Mouse (Mus musculus): ENCODE measurements around the gene Dynlt1b. TPM values are rescaled to one million over a fixed set of nuclear protein-coding genes. Genes with fewer than 3 reads are reported as not detected.
"Not testable (repeated sequence)": the region's sequence is repeated elsewhere in the genome, so short reads cannot be mapped to it uniquely, and the experiment has no call there.

Gene Dynlt1b
- polyA plus RNA-seq, 1 experiment from 2014 or later: 838 TPM

- not testable (repeated sequence) for H3K4me1 ChIP-seq (replicated peaks; ENCODE audit: control insufficient read depth, insufficient read depth, low read length); H3K27ac ChIP-seq (ENCODE audit: low read depth, low read length); H3K9ac ChIP-seq (ENCODE audit: low read depth, low read length); H3K27me3 ChIP-seq (ENCODE audit: control insufficient read depth, insufficient read depth, low read length); H3K36me3 ChIP-seq (ENCODE audit: control insufficient read depth, insufficient read depth, low read length); H3K4me3 ChIP-seq (ENCODE audit: low read depth, low read length); DNase-seq (ENCODE audit: low spot score); H3K9me3 ChIP-seq (ENCODE audit: control insufficient read depth, low read length); H3K4me2 ChIP-seq (replicated peaks; ENCODE audit: low read depth, low read length)
- ATAC-seq (ENCODE audit: low FRiP score): peak; percentile 43; the same call in 1 of the 2 replicates
- WGBS: no CpG with 5 or more reads among the region's 4 CpGs
These were observed 37.2 kb upstream of the Dynlt1b start for GRCm38 (mm10) chr17:6392473-6393340.

GRCm38 (mm10) chr17:6398079-6398478 is 31.8 kb upstream of the Dynlt1b start:
- no CpG with 5 or more reads among the region's 3 CpGs for WGBS
- not testable (repeated sequence) for H3K36me3 ChIP-seq (ENCODE audit: control insufficient read depth, insufficient read depth, low read length); H3K9me3 ChIP-seq (ENCODE audit: control insufficient read depth, low read length); H3K9ac ChIP-seq (ENCODE audit: low read depth, low read length); H3K4me2 ChIP-seq (replicated peaks; ENCODE audit: low read depth, low read length); H3K4me3 ChIP-seq (ENCODE audit: low read depth, low read length); H3K27ac ChIP-seq (ENCODE audit: low read depth, low read length); DNase-seq (ENCODE audit: low spot score); ATAC-seq (ENCODE audit: low FRiP score); H3K4me1 ChIP-seq (replicated peaks; ENCODE audit: control insufficient read depth, insufficient read depth, low read length); H3K27me3 ChIP-seq (ENCODE audit: control insufficient read depth, insufficient read depth, low read length)

GRCm38 (mm10) chr17:6398816-6399215 is 31.1 kb upstream of the Dynlt1b start:
- WGBS: 41% methylated on average over 7 of the region's 7 CpGs
- not testable (repeated sequence) for H3K4me2 ChIP-seq (replicated peaks; ENCODE audit: low read depth, low read length)

GRCm38 (mm10) chr17:6399281-6400096 is 30.4 kb upstream of the Dynlt1b start:
- peak overlapping the region; percentile 79 for H3K27ac ChIP-seq (ENCODE audit: low read depth, low read length)
- H3K9ac ChIP-seq (ENCODE audit: low read depth, low read length); H3K36me3 ChIP-seq (ENCODE audit: control insufficient read depth, insufficient read depth, low read length); H3K27me3 ChIP-seq (ENCODE audit: control insufficient read depth, insufficient read depth, low read length); H3K4me2 ChIP-seq (replicated peaks; ENCODE audit: low read depth, low read length); H3K9me3 ChIP-seq (ENCODE audit: control insufficient read depth, low read length); H3K4me1 ChIP-seq (replicated peaks; ENCODE audit: control insufficient read depth, insufficient read depth, low read length); H3K4me3 ChIP-seq (ENCODE audit: low read depth, low read length): not testable (repeated sequence)
- 23% methylated on average over 5 of the region's 13 CpGs for WGBS
- ATAC-seq (ENCODE audit: low FRiP score): peak; percentile 91
- DNase-seq (ENCODE audit: low spot score): peak; percentile 71

More at GRCm38 (mm10) chr17:6398816-6399215, 31.1 kb upstream of the Dynlt1b start:
- H3K4me1 ChIP-seq (replicated peaks; ENCODE audit: control insufficient read depth, insufficient read depth, low read length); H3K9me3 ChIP-seq (ENCODE audit: control insufficient read depth, low read length); DNase-seq (ENCODE audit: low spot score); H3K27me3 ChIP-seq (ENCODE audit: control insufficient read depth, insufficient read depth, low read length); ATAC-seq (ENCODE audit: low FRiP score); H3K36me3 ChIP-seq (ENCODE audit: control insufficient read depth, insufficient read depth, low read length); H3K4me3 ChIP-seq (ENCODE audit: low read depth, low read length); H3K9ac ChIP-seq (ENCODE audit: low read depth, low read length): not testable (repeated sequence)
- H3K27ac ChIP-seq (ENCODE audit: low read depth, low read length): peak overlapping the region; percentile 60

GRCm38 (mm10) chr17:6400097-6400489 is 29.8 kb upstream of the Dynlt1b start:
- not testable (repeated sequence) for H3K9me3 ChIP-seq (ENCODE audit: control insufficient read depth, low read length); H3K9ac ChIP-seq (ENCODE audit: low read depth, low read length); DNase-seq (ENCODE audit: low spot score); H3K4me2 ChIP-seq (replicated peaks; ENCODE audit: low read depth, low read length); H3K4me1 ChIP-seq (replicated peaks; ENCODE audit: control insufficient read depth, insufficient read depth, low read length); H3K27me3 ChIP-seq (ENCODE audit: control insufficient read depth, insufficient read depth, low read length); H3K36me3 ChIP-seq (ENCODE audit: control insufficient read depth, insufficient read depth, low read length); H3K4me3 ChIP-seq (ENCODE audit: low read depth, low read length)
- peak overlapping the region; percentile 79 for H3K27ac ChIP-seq (ENCODE audit: low read depth, low read length)
- WGBS: 64% methylated on average over 4 of the region's 4 CpGs
- ATAC-seq (ENCODE audit: low FRiP score): peak; percentile 71

- H3K9me3 ChIP-seq (ENCODE audit: control insufficient read depth, low read length); DNase-seq (ENCODE audit: low spot score): not testable (repeated sequence)
These were observed 25.4 kb upstream of the Dynlt1b start for GRCm38 (mm10) chr17:6404493-6404892.

GRCm38 (mm10) chr17:6406972-6407371 is 22.9 kb upstream of the Dynlt1b start:
- not testable (repeated sequence) for H3K36me3 ChIP-seq (ENCODE audit: control insufficient read depth, insufficient read depth, low read length); ATAC-seq (ENCODE audit: low FRiP score); H3K4me1 ChIP-seq (replicated peaks; ENCODE audit: control insufficient read depth, insufficient read depth, low read length); DNase-seq (ENCODE audit: low spot score); H3K4me3 ChIP-seq (ENCODE audit: low read depth, low read length); H3K27ac ChIP-seq (ENCODE audit: low read depth, low read length); H3K4me2 ChIP-seq (replicated peaks; ENCODE audit: low read depth, low read length); H3K9me3 ChIP-seq (ENCODE audit: control insufficient read depth, low read length); H3K27me3 ChIP-seq (ENCODE audit: control insufficient read depth, insufficient read depth, low read length); H3K9ac ChIP-seq (ENCODE audit: low read depth, low read length)
- WGBS: 80% methylated on average over 1 of the region's 2 CpGs

More at GRCm38 (mm10) chr17:6404493-6404892, 25.4 kb upstream of the Dynlt1b start:
- H3K27me3 ChIP-seq (ENCODE audit: control insufficient read depth, insufficient read depth, low read length); H3K4me1 ChIP-seq (replicated peaks; ENCODE audit: control insufficient read depth, insufficient read depth, low read length); H3K9ac ChIP-seq (ENCODE audit: low read depth, low read length); H3K4me2 ChIP-seq (replicated peaks; ENCODE audit: low read depth, low read length); H3K4me3 ChIP-seq (ENCODE audit: low read depth, low read length); H3K27ac ChIP-seq (ENCODE audit: low read depth, low read length); H3K36me3 ChIP-seq (ENCODE audit: control insufficient read depth, insufficient read depth, low read length); ATAC-seq (ENCODE audit: low FRiP score): not testable (repeated sequence)
- WGBS: 66% methylated on average over 1 of the region's 1 CpGs

- not testable (repeated sequence) for H3K9ac ChIP-seq (ENCODE audit: low read depth, low read length); ATAC-seq (ENCODE audit: low FRiP score); H3K4me1 ChIP-seq (replicated peaks; ENCODE audit: control insufficient read depth, insufficient read depth, low read length); H3K9me3 ChIP-seq (ENCODE audit: control insufficient read depth, low read length); H3K4me3 ChIP-seq (ENCODE audit: low read depth, low read length); DNase-seq (ENCODE audit: low spot score); H3K27me3 ChIP-seq (ENCODE audit: control insufficient read depth, insufficient read depth, low read length); H3K36me3 ChIP-seq (ENCODE audit: control insufficient read depth, insufficient read depth, low read length); H3K4me2 ChIP-seq (replicated peaks; ENCODE audit: low read depth, low read length); H3K27ac ChIP-seq (ENCODE audit: low read depth, low read length)
- WGBS: 55% methylated on average over 6 of the region's 6 CpGs
These were observed 19.1 kb upstream of the Dynlt1b start for GRCm38 (mm10) chr17:6410713-6411213.
